Mouse (Mus musculus): ENCODE measurements around the gene E130208F15Rik. TPM values are rescaled to one million over a fixed set of nuclear protein-coding genes. Genes with fewer than 3 reads are reported as not detected.

Gene E130208F15Rik
- polyA plus RNA-seq, 1 experiment from 2014 or later: not detected

- H3K4me2 ChIP-seq (ENCODE audit: low read depth, low read length): no peak overlapping the region
- no peak overlapping the region for H3K9ac ChIP-seq (replicated peaks; ENCODE audit: low read depth, low read length)
- H3K9me3 ChIP-seq (ENCODE audit: control insufficient read depth, low read length): no peaks in the 10 kb centered on the region
- ATAC-seq (ENCODE audit: low read depth): no peak
- H3K4me1 ChIP-seq (ENCODE audit: control insufficient read depth, insufficient read depth, low read length): peaks cover 19% of the 10 kb centered on the region
- H3K27me3 ChIP-seq (ENCODE audit: control insufficient read depth, insufficient read depth, low read length): no peaks in the 10 kb centered on the region
- WGBS: 95% methylated on average over 15 of the region's 15 CpGs
- H3K36me3 ChIP-seq (ENCODE audit: control insufficient read depth, insufficient read depth, low read length): peaks cover 54% of the 10 kb centered on the region
- no peak overlapping the region for H3K4me3 ChIP-seq (ENCODE audit: low read depth, low read length)
- no peak overlapping the region for H3K27ac ChIP-seq (ENCODE audit: low read depth, low read length)
These were observed 24.7 kb upstream of the E130208F15Rik start for GRCm38 (mm10) chr7:30296816-30297215.

DNA sequence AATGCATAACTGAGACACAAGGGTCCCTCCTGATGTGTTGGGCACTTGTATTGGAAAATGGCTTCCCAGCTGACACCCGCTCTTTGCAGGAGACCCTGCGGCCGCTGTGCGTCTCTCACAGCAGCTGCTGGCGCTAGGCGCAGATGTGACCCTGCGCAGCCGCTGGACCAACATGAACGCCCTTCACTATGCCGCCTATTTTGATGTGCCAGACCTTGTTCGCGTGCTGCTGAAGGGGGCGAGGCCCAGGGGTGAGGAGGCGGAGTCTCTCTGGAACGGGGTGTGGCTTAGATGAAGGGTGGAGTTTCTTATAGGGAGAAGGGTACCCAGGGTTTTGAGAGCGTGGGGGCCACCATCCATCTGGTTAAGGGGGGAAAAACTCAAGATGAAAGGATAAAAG lies 24.3 kb upstream of the E130208F15Rik start:
- Histone ChIP-seq H3K36me3 (ENCODE audit: control insufficient read depth, insufficient read depth, low read length) (peaks cover 58% of the 10 kb centered on the region), H3K4me2 (ENCODE audit: low read depth, low read length) (no peak overlapping the region), H3K27ac (ENCODE audit: low read depth, low read length) (no peak overlapping the region), H3K4me3 (ENCODE audit: low read depth, low read length) (no peak overlapping the region), H3K4me1 (ENCODE audit: control insufficient read depth, insufficient read depth, low read length) (peaks cover 17% of the 10 kb centered on the region), H3K9ac (replicated peaks; ENCODE audit: low read depth, low read length) (no peak overlapping the region), H3K9me3 (ENCODE audit: control insufficient read depth, low read length) (no peaks in the 10 kb centered on the region), H3K27me3 (ENCODE audit: control insufficient read depth, insufficient read depth, low read length) (no peaks in the 10 kb centered on the region)
- ATAC-seq (ENCODE audit: low read depth): no peak
- WGBS: 88% methylated on average over 16 of the region's 16 CpGs

GRCm38 (mm10) chr7:30300914-30301313 lies 20.6 kb upstream of the E130208F15Rik start:
- Histone ChIP-seq H3K9ac (replicated peaks; ENCODE audit: low read depth, low read length) (no peak overlapping the region), H3K9me3 (ENCODE audit: control insufficient read depth, low read length) (no peaks in the 10 kb centered on the region), H3K4me3 (ENCODE audit: low read depth, low read length) (no peak overlapping the region), H3K4me2 (ENCODE audit: low read depth, low read length) (no peak overlapping the region), H3K27me3 (ENCODE audit: control insufficient read depth, insufficient read depth, low read length) (no peaks in the 10 kb centered on the region), H3K4me1 (ENCODE audit: control insufficient read depth, insufficient read depth, low read length) (no peaks in the 10 kb centered on the region), H3K27ac (ENCODE audit: low read depth, low read length) (no peak overlapping the region), H3K36me3 (ENCODE audit: control insufficient read depth, insufficient read depth, low read length) (peaks cover 73% of the 10 kb centered on the region)
- ATAC-seq (ENCODE audit: low read depth): no peak; the same call in 1 of the 2 replicates
- 52% methylated on average over 3 of the region's 3 CpGs for WGBS

DNA sequence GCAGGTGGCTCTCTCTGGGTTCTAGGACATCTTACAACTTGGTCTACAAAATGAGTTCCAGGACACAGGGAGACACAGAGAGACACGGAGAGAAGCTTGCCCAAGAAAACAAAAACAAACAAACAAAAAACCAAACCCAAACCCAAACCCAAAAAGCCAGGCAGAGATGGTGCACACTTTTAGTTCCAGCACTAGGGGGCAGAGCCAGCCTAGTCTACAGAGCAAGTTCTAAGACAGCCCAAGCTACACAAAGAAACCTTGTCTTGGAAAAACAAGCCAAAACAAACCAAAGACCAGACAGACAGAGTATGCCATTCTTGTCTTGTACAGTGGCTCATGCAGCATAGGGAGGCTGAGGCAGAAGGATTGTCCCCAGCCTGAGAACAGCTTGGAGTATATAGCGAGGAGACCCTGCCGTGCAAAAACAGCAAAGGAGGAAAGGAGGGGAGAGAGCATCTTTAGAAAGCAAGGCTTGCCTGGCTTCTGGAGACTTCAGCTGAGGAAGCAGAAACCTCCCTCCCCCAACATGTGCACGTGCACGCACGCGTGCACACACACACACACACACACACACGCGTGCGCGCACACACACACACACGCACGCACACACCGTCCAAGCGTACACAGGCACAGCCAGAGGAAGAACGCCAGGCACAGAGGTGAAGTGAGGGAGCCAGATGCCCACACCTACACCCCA lies 15.3 kb upstream of the E130208F15Rik start:
- no peak overlapping the region for H3K4me3 ChIP-seq (ENCODE audit: low read depth, low read length)
- H3K36me3 ChIP-seq (ENCODE audit: control insufficient read depth, insufficient read depth, low read length): peaks cover 40% of the 10 kb centered on the region
- peaks cover 12% of the 10 kb centered on the region for H3K4me1 ChIP-seq (ENCODE audit: control insufficient read depth, insufficient read depth, low read length)
- H3K27me3 ChIP-seq (ENCODE audit: control insufficient read depth, insufficient read depth, low read length): no peaks in the 10 kb centered on the region
- H3K4me2 ChIP-seq (ENCODE audit: low read depth, low read length): no peak overlapping the region
- H3K9ac ChIP-seq (replicated peaks; ENCODE audit: low read depth, low read length): no peak overlapping the region
- 91% methylated on average over 16 of the region's 16 CpGs for WGBS
- no peaks in the 10 kb centered on the region for H3K9me3 ChIP-seq (ENCODE audit: control insufficient read depth, low read length)
- ATAC-seq (ENCODE audit: low read depth): no peak
- H3K27ac ChIP-seq (ENCODE audit: low read depth, low read length): no peak overlapping the region

- H3K4me3 ChIP-seq (ENCODE audit: low read depth, low read length): peak within 1 kb of the TSS; percentile 48
- H3K9me3 ChIP-seq (ENCODE audit: control insufficient read depth, low read length): no peaks in the 10 kb centered on the region
- H3K4me1 ChIP-seq (ENCODE audit: control insufficient read depth, insufficient read depth, low read length): peaks cover 12% of the 10 kb centered on the region
- H3K9ac ChIP-seq (replicated peaks; ENCODE audit: low read depth, low read length): peak within 1 kb of the TSS; percentile 53
- H3K27ac ChIP-seq (ENCODE audit: low read depth, low read length): peak within 1 kb of the TSS; percentile 40
- WGBS: 3% methylated on average over 27 of the region's 27 CpGs
- peak within 1 kb of the TSS; percentile 91 for H3K4me2 ChIP-seq (ENCODE audit: low read depth, low read length)
- H3K36me3 ChIP-seq (ENCODE audit: control insufficient read depth, insufficient read depth, low read length): peaks cover 28% of the 10 kb centered on the region
- no peaks in the 10 kb centered on the region for H3K27me3 ChIP-seq (ENCODE audit: control insufficient read depth, insufficient read depth, low read length)
- peak; percentile 100 for ATAC-seq (ENCODE audit: low read depth)
These were observed 13.2 kb upstream of the E130208F15Rik start, which contains the start of gene Alkbh6 for GRCm38 (mm10) chr7:30308076-30309005. Gene Alkbh6, plus strand, starts transcription at chr7:30308717.

- peaks cover 22% of the 10 kb centered on the region for H3K36me3 ChIP-seq (ENCODE audit: control insufficient read depth, insufficient read depth, low read length)
- H3K27ac ChIP-seq (ENCODE audit: low read depth, low read length): no peak overlapping the region
- peak overlapping the region; percentile 48 for H3K4me3 ChIP-seq (ENCODE audit: low read depth, low read length)
- no peaks in the 10 kb centered on the region for H3K9me3 ChIP-seq (ENCODE audit: control insufficient read depth, low read length)
- 65% methylated on average over 15 of the region's 15 CpGs for WGBS
- H3K4me2 ChIP-seq (ENCODE audit: low read depth, low read length): peak overlapping the region; percentile 91
- ATAC-seq (ENCODE audit: low read depth): no peak
- peak overlapping the region; percentile 53 for H3K9ac ChIP-seq (replicated peaks; ENCODE audit: low read depth, low read length)
- no peaks in the 10 kb centered on the region for H3K27me3 ChIP-seq (ENCODE audit: control insufficient read depth, insufficient read depth, low read length)
- H3K4me1 ChIP-seq (ENCODE audit: control insufficient read depth, insufficient read depth, low read length): peaks cover 12% of the 10 kb centered on the region
These were observed 12.0 kb upstream of the E130208F15Rik start for GRCm38 (mm10) chr7:30309395-30310129.

DNA sequence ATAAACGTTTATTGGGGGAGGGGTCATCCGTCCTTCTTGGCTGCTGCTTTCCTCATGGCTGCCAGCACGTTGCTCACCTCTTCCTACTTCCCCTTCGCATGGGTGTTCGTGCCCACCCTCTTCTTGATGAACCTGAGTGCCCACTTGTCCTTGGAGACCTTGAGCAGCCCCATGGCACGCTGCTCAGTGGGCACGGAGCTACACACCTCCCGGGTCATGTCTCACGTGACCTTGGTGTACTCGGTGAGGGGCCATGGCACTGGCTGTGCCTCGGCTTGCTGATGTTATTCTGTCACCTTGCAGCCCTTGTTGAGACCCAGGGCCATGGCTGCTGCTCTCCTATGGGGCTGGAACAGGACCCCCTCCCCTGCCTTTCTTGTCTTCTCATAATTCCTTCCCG lies 11.4 kb upstream of the E130208F15Rik start:
- no peak overlapping the region for H3K9ac ChIP-seq (replicated peaks; ENCODE audit: low read depth, low read length)
- no peaks in the 10 kb centered on the region for H3K27me3 ChIP-seq (ENCODE audit: control insufficient read depth, insufficient read depth, low read length)
- no peak overlapping the region for H3K4me2 ChIP-seq (ENCODE audit: low read depth, low read length)
- no peak overlapping the region for H3K27ac ChIP-seq (ENCODE audit: low read depth, low read length)
- WGBS: 90% methylated on average over 12 of the region's 12 CpGs
- H3K9me3 ChIP-seq (ENCODE audit: control insufficient read depth, low read length): no peaks in the 10 kb centered on the region
- H3K36me3 ChIP-seq (ENCODE audit: control insufficient read depth, insufficient read depth, low read length): peaks cover 20% of the 10 kb centered on the region
- no peak overlapping the region for H3K4me3 ChIP-seq (ENCODE audit: low read depth, low read length)
- H3K4me1 ChIP-seq (ENCODE audit: control insufficient read depth, insufficient read depth, low read length): peaks cover 12% of the 10 kb centered on the region
- ATAC-seq (ENCODE audit: low read depth): no peak

- Histone ChIP-seq H3K36me3 (ENCODE audit: control insufficient read depth, insufficient read depth, low read length) (peaks cover 4% of the 10 kb centered on the region; the same call in 1 of the 2 replicates), H3K4me2 (ENCODE audit: low read depth, low read length) (no peak overlapping the region), H3K4me1 (ENCODE audit: control insufficient read depth, insufficient read depth, low read length) (peaks cover 12% of the 10 kb centered on the region), H3K9ac (replicated peaks; ENCODE audit: low read depth, low read length) (no peak overlapping the region), H3K9me3 (ENCODE audit: control insufficient read depth, low read length) (no peaks in the 10 kb centered on the region), H3K27ac (ENCODE audit: low read depth, low read length) (no peak overlapping the region), H3K4me3 (ENCODE audit: low read depth, low read length) (no peak overlapping the region), H3K27me3 (ENCODE audit: control insufficient read depth, insufficient read depth, low read length) (no peaks in the 10 kb centered on the region)
- ATAC-seq (ENCODE audit: low read depth): no peak
- 55% methylated on average over 27 of the region's 27 CpGs for WGBS
These were observed 7.7 kb upstream of the E130208F15Rik start for GRCm38 (mm10) chr7:30313666-30314320.

Measured in neural tube, embryonic 14.5 days (tissue).